Comparison of ENCODE assay signal across 12 mouse cellular contexts in the genomic region with DNA sequence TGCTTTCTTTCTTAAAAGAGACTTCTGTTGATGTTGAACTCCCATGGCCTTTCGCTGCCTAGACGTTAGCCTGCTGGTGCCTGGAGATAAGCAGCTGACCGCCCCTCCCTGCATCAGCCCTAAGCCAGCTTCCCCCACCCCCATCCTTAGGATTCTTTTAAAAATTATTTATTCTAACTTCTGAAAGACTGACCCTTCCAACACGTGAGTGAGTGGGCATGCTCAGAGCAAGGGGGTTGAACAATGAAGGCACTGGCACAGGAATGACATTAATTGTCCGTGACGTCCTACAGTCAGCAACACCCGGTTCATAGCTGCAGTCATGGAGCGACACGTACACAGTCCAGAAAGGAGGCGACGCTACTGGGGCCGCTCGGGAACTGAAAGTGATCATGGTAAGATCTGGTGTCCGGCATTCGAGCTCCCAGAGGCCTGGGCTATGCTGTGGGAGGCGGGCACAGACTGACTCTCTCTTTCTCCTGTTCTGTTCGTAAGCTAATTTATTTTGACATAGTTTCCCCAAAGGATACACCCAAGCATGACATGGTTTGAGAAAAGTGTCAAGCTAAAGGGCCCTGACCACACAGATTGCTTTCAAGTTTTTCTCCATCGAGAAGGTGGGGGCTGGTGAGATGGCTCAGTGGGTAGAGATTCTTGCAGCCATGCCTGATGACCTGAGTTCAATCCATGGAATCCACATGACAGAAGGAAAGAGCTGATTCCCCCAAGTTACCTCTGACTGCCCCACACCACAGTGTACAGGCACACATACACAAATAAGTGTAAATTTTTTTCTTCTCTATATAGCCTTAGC. TPM values are rescaled to one million over a fixed set of nuclear protein-coding genes. Genes with fewer than 3 reads are reported as not detected.
DNase-seq lines count a peak whose midpoint lies in the region; ATAC-seq and TF ChIP-seq lines count a peak whose summit lies in the region.
"Had no signal": no experiment of that assay in that cellular context is flagged by ENCODE, and none has a peak within 500 bp of the region (broad histone marks: within the 10 kb centered on the region; RNA-seq: fewer than 3 reads in every experiment).

No protein-coding gene starts in this region.

- DNase-seq in kidney, postnatal 14 days = no peak
- DNase-seq in c-Kit-positive CD71-positive TER-119-positive erythroid progenitor cells, embryonic 14.5 days (ENCODE audit: low spot score) = peak; percentile 84
- no peak for DNase-seq in spleen, adult 2 months (ENCODE audit: low read depth in 1 of 2, low spot score in 2 of 2)
- DNase-seq in T-cell, adult 2 months (ENCODE audit: low spot score) = no peak
- DNase-seq in adrenal gland, adult 8-10 months = no peak
- no peak for DNase-seq in kidney, postnatal 25 days
- DNase-seq: cerebellum, adult 11-12 months; thymus, postnatal 4 days had no signal

- TF ChIP-seq POLR2A in spleen, adult 2 months (IDR thresholded peaks at IDR 0.05; ENCODE audit: low read depth, low read length) = no peak

- 32% methylated on average over 18 of the region's 18 CpGs for WGBS in kidney, embryonic 15.5 days
- 17% methylated on average over 18 of the region's 18 CpGs for WGBS in liver, embryonic 12.5 days (ENCODE audit: insufficient replicate concordance)
- WGBS in spleen, adult 2 months = 78% methylated on average over 18 of the region's 18 CpGs

- H3K4me3 ChIP-seq in kidney, embryonic 15.5 days (replicated peaks) = no peak overlapping the region
- H3K4me3 ChIP-seq in liver, embryonic 12.5 days = peak overlapping the region; percentile 55
- H3K4me3 ChIP-seq in spleen, adult 2 months (ENCODE audit: extremely low read depth, insufficient read depth, insufficient read length) = no peak overlapping the region; the same call in 1 of the 2 replicates
- H3K4me3 ChIP-seq: left cerebral cortex, adult 2 months had no signal

- peaks cover 45% of the 10 kb centered on the region for H3K4me1 ChIP-seq in kidney, embryonic 15.5 days
- peaks cover 71% of the 10 kb centered on the region for H3K4me1 ChIP-seq in liver, embryonic 12.5 days
- no peaks in the 10 kb centered on the region for H3K4me1 ChIP-seq in spleen, adult 2 months (ENCODE audit: control insufficient read depth, insufficient read depth, insufficient read length)

- H3K9me3 ChIP-seq in kidney, embryonic 15.5 days (replicated peaks) = no peaks in the 10 kb centered on the region
- no peaks in the 10 kb centered on the region for H3K9me3 ChIP-seq in liver, embryonic 12.5 days (replicated peaks)

- peak overlapping the region; percentile 75 for H3K27ac ChIP-seq in kidney, embryonic 15.5 days
- H3K27ac ChIP-seq in liver, embryonic 12.5 days = peak overlapping the region; percentile 97
- peak overlapping the region; percentile 26; the same call in 1 of the 2 replicates for H3K27ac ChIP-seq in spleen, adult 2 months (ENCODE audit: insufficient read depth, low read length)

- peak overlapping the region; percentile 14; the same call in 1 of the 2 replicates for H3K4me2 ChIP-seq in kidney, embryonic 15.5 days
- H3K4me2 ChIP-seq in liver, embryonic 12.5 days = peak overlapping the region; percentile 66

- no peak overlapping the region for H3K9ac ChIP-seq in kidney, embryonic 15.5 days
- H3K9ac ChIP-seq in liver, embryonic 12.5 days = peak overlapping the region; percentile 69

- peaks cover 59% of the 10 kb centered on the region for H3K36me3 ChIP-seq in kidney, embryonic 15.5 days
- 0 out of 2 replicates have a peak, but pooled peaks cover 5% of the 10 kb centered on the region for H3K36me3 ChIP-seq in liver, embryonic 12.5 days
- no peaks in the 10 kb centered on the region for H3K36me3 ChIP-seq in spleen, adult 2 months (ENCODE audit: control insufficient read depth, insufficient read depth, low read length)

- ATAC-seq in kidney, embryonic 15.5 days (replicated peaks; ENCODE audit: low FRiP score) = peak; percentile 75
- peak; percentile 93 for ATAC-seq in liver, embryonic 12.5 days

- no peak for TF ChIP-seq CTCF in spleen, adult 2 months (IDR thresholded peaks at IDR 0.05; ENCODE audit: extremely low read depth, insufficient read depth, insufficient read length, insufficient replicate concordance)

- no peaks in the 10 kb centered on the region for H3K27me3 ChIP-seq in kidney, embryonic 15.5 days
- H3K27me3 ChIP-seq in liver, embryonic 12.5 days (replicated peaks) = no peaks in the 10 kb centered on the region
- H3K27me3 ChIP-seq in spleen, adult 2 months (ENCODE audit: control insufficient read depth, insufficient read depth, low read length) = no peaks in the 10 kb centered on the region

RNA-seq across cellular contexts. Expression of a gene that starts 25.8 kb away (rescaled TPM):
- polyA plus RNA-seq in kidney, embryonic 15.5 days (2015; fragmentation: Nextera tagmentation; extraction: Ambion mirVana) = not detected in 2 replicates
- not detected in 2 replicates for polyA plus RNA-seq in liver, embryonic 12.5 days (2016; fragmentation: Nextera tagmentation; extraction: Ambion mirVana)
- not detected in 2 replicates for polyA plus RNA-seq in spleen, adult 2 months (2012; rRNA removed)
- total RNA-seq in adrenal gland, adult 8-10 months (2022) = not detected
- total RNA-seq: left cerebral cortex, adult 2 months had no signal
- polyA plus RNA-seq: neural tube, embryonic 11.5 days had no signal

Comparison
In these comparisons a context has a peak if more than half of its experiments do, and no peak if none do; other contexts are left out.
1. H3K27ac ChIP-seq: peak in every context shown above with its lines; median percentile 97 in liver, embryonic 12.5 days; 75 in kidney, embryonic 15.5 days; 26 in spleen, adult 2 months.